Mouse (Mus musculus): ENCODE measurements around the gene Art5. TPM values are rescaled to one million over a fixed set of nuclear protein-coding genes. Genes with fewer than 3 reads are reported as not detected.
"Not testable (repeated sequence)": the region's sequence is repeated elsewhere in the genome, so short reads cannot be mapped to it uniquely, and the experiment has no call there.

The Art5 gene
- polyA plus RNA-seq, 1 experiment from 2014 or later: not detected

GRCm38 (mm10) chr7:102063891-102064290 lies 45.4 kb downstream of the Art5 start:
- Histone ChIP-seq H3K4me3 (ENCODE audit: inconsistent target) (no peak overlapping the region; the same call in 1 of the 2 replicates), H3K27ac (no peak overlapping the region), H3K79me2 (ENCODE audit: inconsistent target) (peaks cover 71% of the 10 kb centered on the region), H3K36me3 (ENCODE audit: inconsistent target) (0 out of 2 replicates have a peak, but pooled peaks cover 7% of the 10 kb centered on the region)
- 85% methylated on average over 9 of the region's 9 CpGs for WGBS (ENCODE audit: missing documents)

- Histone ChIP-seq H3K36me3 (ENCODE audit: inconsistent target) (0 out of 2 replicates have a peak, but pooled peaks cover 7% of the 10 kb centered on the region), H3K27ac (no peak overlapping the region), H3K4me3 (ENCODE audit: inconsistent target) (no peak overlapping the region), H3K79me2 (ENCODE audit: inconsistent target) (peaks cover 77% of the 10 kb centered on the region)
- WGBS (ENCODE audit: missing documents): 90% methylated on average over 1 of the region's 1 CpGs
These were observed 47.1 kb downstream of the Art5 start for GRCm38 (mm10) chr7:102062203-102062602.

GRCm38 (mm10) chr7:102061353-102061752 lies 47.9 kb downstream of the Art5 start:
- 97% methylated on average over 3 of the region's 3 CpGs for whole genome bisulfite sequencing (ENCODE audit: missing documents)
- Histone ChIP-seq H3K36me3 (ENCODE audit: inconsistent target) (0 out of 2 replicates have a peak, but pooled peaks cover 7% of the 10 kb centered on the region), H3K4me3 (ENCODE audit: inconsistent target) (no peak overlapping the region), H3K79me2 (ENCODE audit: inconsistent target) (peaks cover 70% of the 10 kb centered on the region), H3K27ac (no peak overlapping the region)

- not testable (repeated sequence) for H3K36me3 ChIP-seq (ENCODE audit: inconsistent target); H3K4me3 ChIP-seq (ENCODE audit: inconsistent target); H3K27ac ChIP-seq
- peaks cover 48% of the 10 kb centered on the region; the same call in 1 of the 2 replicates for H3K79me2 ChIP-seq (ENCODE audit: inconsistent target)
These were observed 60.8 kb downstream of the Art5 start for GRCm38 (mm10) chr7:102048524-102048923.

Other genes starting within 250 kb of the Art5 start
- gene Anapc15, start 245.8 kb downstream of the Art5 start, polyA plus RNA-seq (2018): 80.5 to 140 TPM (median 104 TPM) in 3 replicates
- 0.50 to 0.59 TPM in 2 of 3 replicates, not detected in the other for gene Folr1, start 238.7 kb downstream of the Art5 start, polyA plus RNA-seq (2018)
- 249 to 321 TPM (median 295 TPM) in 3 replicates for gene Lamtor1, start 203.6 kb downstream of the Art5 start, polyA plus RNA-seq (2018)
- gene Tomt, start 203.1 kb downstream of the Art5 start, polyA plus RNA-seq (2018): 0.09 to 0.23 TPM (median 0.21 TPM) in 3 replicates
- gene Lrrc51, start 175.6 kb downstream of the Art5 start, polyA plus RNA-seq (2018): 1.2 to 2.8 TPM (median 2.0 TPM) in 3 replicates
- 61.1 to 130 TPM (median 82.9 TPM) in 3 replicates for gene Numa1, start 175.4 kb downstream of the Art5 start, polyA plus RNA-seq (2018)
- gene Il18bp, start 90.8 kb downstream of the Art5 start, polyA plus RNA-seq (2018): 56.7 to 120 TPM (median 96.3 TPM) in 3 replicates
- 17.9 to 24.1 TPM (median 19.6 TPM) in 3 replicates for gene Rnf121, start 44.0 kb downstream of the Art5 start, polyA plus RNA-seq (2018)
- gene Xndc1, start 44.0 kb downstream of the Art5 start, polyA plus RNA-seq (2018): 9.5 to 11.5 TPM (median 11.5 TPM) in 3 replicates
- gene Xntrpc, start 43.8 kb downstream of the Art5 start, polyA plus RNA-seq (2018): 0.07 to 0.19 TPM in 2 of 3 replicates, not detected in the other
- 0.13 TPM in 1 of 3 replicates, not detected in the others for gene Trpc2, start 26.4 kb downstream of the Art5 start, polyA plus RNA-seq (2018)
- not detected in 3 replicates for gene Art1, start 7.7 kb downstream of the Art5 start, polyA plus RNA-seq (2018)
- gene Chrna10, start 7.3 kb upstream of the Art5 start, polyA plus RNA-seq (2018): not detected in 3 replicates
- 30.0 to 31.7 TPM (median 30.9 TPM) in 3 replicates for gene Nup98, start 100.7 kb upstream of the Art5 start, polyA plus RNA-seq (2018)
- 35.9 to 98.6 TPM (median 72.6 TPM) in 3 replicates for gene Pgap2, start 100.7 kb upstream of the Art5 start, polyA plus RNA-seq (2018)
- 307 to 396 TPM (median 393 TPM) in 3 replicates for gene Rhog, start 146.6 kb upstream of the Art5 start, polyA plus RNA-seq (2018)
- gene Stim1, start 158.3 kb upstream of the Art5 start, polyA plus RNA-seq (2018): 32.9 to 38.1 TPM (median 35.0 TPM) in 3 replicates